Mouse (Mus musculus) forebrain, embryonic 14.5 days (tissue): ENCODE data around the gene Lamc1. TPM values are rescaled to one million over a fixed set of nuclear protein-coding genes. Genes with fewer than 3 reads are reported as not detected.

ENCODE experiments used
- ATAC-seq: fragments of 200-750 bp; cut with Nextera tagmentation; 2 replicates; pipeline ENCODE4 v1.8.0; 2017; ENCODE audit warnings: mild to moderate bottlenecking, moderate library complexity
- DNase-seq: peaks from one replicate; pipeline ENCODE4 v3.0.0-alpha.2; 2015; ENCODE audit warnings: low spot score
- H3K27ac ChIP-seq: fragments of 300-500 bp; sonication (generic); 2 replicates; pipeline ENCODE4 v1.5.1; 2014; ENCODE audit warnings: low read depth, mild to moderate bottlenecking, control low read depth, low read length, moderate library complexity
- H3K27me3 ChIP-seq: fragments of 300-500 bp; sonication (generic); replicated peaks from 2 replicates; pipeline ENCODE4 v1.6.1; 2014; ENCODE audit warnings: low read length, control low read depth, mixed read lengths; ENCODE audit not compliant: control insufficient read depth, insufficient read depth
- H3K36me3 ChIP-seq: fragments of 300-500 bp; sonication (generic); 2 replicates; pipeline ENCODE4 v1.6.1; 2014; ENCODE audit warnings: low read length, control low read depth; ENCODE audit not compliant: control insufficient read depth, insufficient read depth
- H3K4me1 ChIP-seq: fragments of 300-500 bp; sonication (generic); 2 replicates; pipeline ENCODE4 v1.6.1; 2014; ENCODE audit warnings: antibody characterized with exemption, low read length, control low read depth; ENCODE audit not compliant: control insufficient read depth, insufficient read depth
- H3K4me2 ChIP-seq: fragments of 300-500 bp; sonication (generic); 2 replicates; pipeline ENCODE4 v1.6.1; 2014; ENCODE audit warnings: mild to moderate bottlenecking, control low read depth, low read length
- H3K4me3 ChIP-seq: fragments of 300-500 bp; sonication (generic); 2 replicates; pipeline ENCODE4 v1.5.1; 2014; ENCODE audit warnings: low read depth, low read length, control low read depth
- H3K9ac ChIP-seq: fragments of 300-500 bp; sonication (generic); 2 replicates; pipeline ENCODE4 v1.6.1; 2014; ENCODE audit warnings: mild to moderate bottlenecking, low read length, control low read depth, moderate library complexity
- H3K9me3 ChIP-seq: fragments of 300-500 bp; sonication (generic); replicated peaks from 2 replicates; pipeline ENCODE4 v1.6.1; 2016; ENCODE audit warnings: low read length, control low read depth, mixed read lengths; ENCODE audit not compliant: control insufficient read depth
- WGBS: fragments of 180-500 bp; shearing (Covaris S2); extraction: QIAGEN DNeasy Blood & Tissue Kit; methylation state at CpG from one replicate; pipeline ENCODE4 v1.1.7; 2014; 5-methylcytosine and 5-hydroxymethylcytosine counted together
- polyA plus RNA-seq: library from polyadenylated mRNA; unstranded; fragments of >200 nt; fragmentation: Nextera tagmentation; extraction: Ambion mirVana; gene quantifications from 2 replicates; pipeline ENCODE4 v1.2.1, GENCODE M21; 2014

Gene Lamc1
- polyA plus RNA-seq = 17.2 and 17.7 TPM in 2 replicates

DNA sequence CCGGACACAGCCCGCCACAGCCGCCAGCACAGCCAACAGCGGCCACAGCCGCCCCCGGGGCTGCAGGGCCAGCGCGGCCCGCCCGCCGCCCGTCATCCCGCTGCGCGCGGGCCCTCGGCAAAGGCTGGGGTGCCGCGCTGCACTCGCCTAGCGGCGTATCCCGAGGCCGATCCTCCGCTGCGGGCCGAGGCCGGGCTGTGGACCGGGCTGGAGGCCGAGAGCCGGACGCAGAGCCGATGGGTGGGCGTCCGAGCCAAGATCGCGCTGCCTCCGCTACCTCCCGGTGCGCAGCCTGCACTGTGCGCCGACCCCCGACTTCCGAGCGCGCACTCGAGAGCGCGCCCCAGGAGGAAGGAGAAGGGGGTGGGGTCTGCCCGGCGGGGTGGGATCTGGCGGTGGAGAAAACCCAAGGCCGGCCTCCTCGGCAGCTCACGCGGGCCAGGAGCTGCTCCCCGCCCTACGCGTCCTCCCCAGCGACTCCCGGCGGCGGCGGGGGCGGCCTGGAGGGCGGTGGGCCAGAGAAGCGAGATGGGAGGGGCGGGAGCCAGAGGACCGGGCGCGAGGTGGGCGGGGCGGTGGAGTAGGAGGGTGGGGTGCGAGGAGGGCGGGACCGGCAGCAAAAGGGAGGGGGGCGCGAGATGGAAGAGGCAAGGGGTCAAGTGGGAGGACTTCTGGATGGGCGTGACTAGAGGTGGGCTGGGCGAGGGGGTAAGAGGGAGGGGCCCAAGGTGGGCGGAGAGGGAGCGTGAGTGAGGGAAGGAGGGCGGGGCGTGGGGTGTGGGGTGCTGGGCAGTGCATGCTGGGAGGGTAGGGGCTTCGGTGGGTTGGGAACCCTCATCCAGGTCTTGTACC is at the start of gene Lamc1:
Gene Lamc1 (minus strand): TSS at position 343 of the 852 bp plus-strand sequence.
- Histone ChIP-seq H3K4me3 (peak within 1 kb of the TSS; percentile 86), H3K27me3 (no peaks in the 10 kb centered on the region), H3K27ac (peak within 1 kb of the TSS; percentile 85), H3K9ac (peak within 1 kb of the TSS; percentile 88), H3K4me2 (peak within 1 kb of the TSS; percentile 95), H3K9me3 (no peaks in the 10 kb centered on the region), H3K36me3 (no peaks in the 10 kb centered on the region), H3K4me1 (peaks cover 23% of the 10 kb centered on the region)
- ATAC-seq (peak; percentile 95), DNase-seq (peak; percentile 92)
- under 1% methylated on average over 72 of the region's 85 CpGs for WGBS

DNA sequence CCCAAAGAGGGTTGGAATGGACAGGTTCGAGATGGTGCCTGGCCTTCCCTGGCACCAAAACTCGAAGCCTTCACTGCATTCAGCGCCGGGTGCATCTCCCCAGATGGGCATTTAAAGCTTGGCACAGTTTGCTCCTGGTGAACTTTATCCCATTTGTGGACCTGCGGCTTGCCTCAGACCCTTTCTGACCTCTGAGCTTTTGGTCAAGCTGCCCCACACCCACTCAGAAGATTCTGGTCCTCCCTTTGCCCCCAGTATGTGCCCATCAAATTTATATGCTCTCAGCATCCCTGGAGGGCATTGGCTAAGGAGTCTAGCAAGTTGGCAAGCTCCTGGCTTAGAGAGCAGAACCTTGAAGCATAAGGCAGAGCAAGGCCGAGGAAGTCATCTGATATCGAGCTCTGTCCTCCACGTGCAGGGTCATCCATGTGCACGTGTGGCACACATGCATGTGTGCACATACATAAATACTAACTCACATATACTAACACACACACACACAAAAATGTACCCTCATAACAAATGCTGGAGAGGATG is 48.2 kb upstream of the Lamc1 start:
- no peak overlapping the region for H3K4me3 ChIP-seq
- no peaks in the 10 kb centered on the region; the same call in 1 of the 2 replicates for H3K4me1 ChIP-seq
- H3K4me2 ChIP-seq = no peak overlapping the region
- 91% methylated on average over 9 of the region's 9 CpGs for WGBS
- DNase-seq (no peak), ATAC-seq (no peak)
- no peak overlapping the region for H3K9ac ChIP-seq
- no peak overlapping the region for H3K27ac ChIP-seq
- no peaks in the 10 kb centered on the region for H3K36me3 ChIP-seq
- H3K9me3 ChIP-seq = no peaks in the 10 kb centered on the region
- H3K27me3 ChIP-seq = no peaks in the 10 kb centered on the region

GRCm38 (mm10) chr1:153379832-153380231 is 47.2 kb upstream of the Lamc1 start:
- H3K27me3 ChIP-seq = no peaks in the 10 kb centered on the region
- no peak for ATAC-seq
- no peaks in the 10 kb centered on the region; the same call in 1 of the 2 replicates for H3K4me1 ChIP-seq
- WGBS = 81% methylated on average over 5 of the region's 5 CpGs
- H3K9me3 ChIP-seq = no peaks in the 10 kb centered on the region
- no peak overlapping the region for H3K27ac ChIP-seq
- no peaks in the 10 kb centered on the region for H3K36me3 ChIP-seq
- no peak overlapping the region for H3K4me2 ChIP-seq
- no peak overlapping the region for H3K9ac ChIP-seq
- no peak overlapping the region for H3K4me3 ChIP-seq
- no peak for DNase-seq

- H3K4me3 ChIP-seq = no peak overlapping the region
- no peaks in the 10 kb centered on the region; the same call in 1 of the 2 replicates for H3K4me1 ChIP-seq
- no peaks in the 10 kb centered on the region for H3K27me3 ChIP-seq
- WGBS = 41% methylated on average over 6 of the region's 6 CpGs
- no peak for ATAC-seq
- H3K4me2 ChIP-seq = no peak overlapping the region
- no peak for DNase-seq
- no peak overlapping the region for H3K9ac ChIP-seq
- no peaks in the 10 kb centered on the region for H3K36me3 ChIP-seq
- no peak overlapping the region for H3K27ac ChIP-seq
- no peaks in the 10 kb centered on the region for H3K9me3 ChIP-seq
Measured at GRCm38 (mm10) chr1:153378587-153378986, 46.0 kb upstream of the Lamc1 start.

DNA sequence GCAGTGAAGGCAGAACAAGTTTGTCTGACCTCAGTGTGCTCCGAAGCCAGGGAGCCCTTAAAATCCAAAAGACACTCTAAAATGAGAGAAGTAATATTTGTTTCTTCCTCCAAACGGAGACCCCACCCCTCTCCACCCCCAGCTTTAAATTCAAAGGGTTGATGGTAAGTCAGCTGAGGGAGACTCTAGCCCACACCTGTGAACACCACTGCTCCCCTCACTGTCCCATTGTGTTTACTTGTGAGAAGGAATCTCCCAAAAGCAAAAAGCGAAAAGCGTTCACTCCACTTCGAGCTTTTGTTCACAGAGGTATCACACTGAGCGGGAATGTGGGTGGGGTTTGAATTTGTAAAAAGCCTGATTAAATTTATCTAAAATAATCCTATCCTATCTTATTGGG is 43.9 kb upstream of the Lamc1 start:
- H3K9me3 ChIP-seq = no peaks in the 10 kb centered on the region
- ATAC-seq = no peak
- no peak overlapping the region for H3K4me3 ChIP-seq
- no peaks in the 10 kb centered on the region; the same call in 1 of the 2 replicates for H3K4me1 ChIP-seq
- no peak for DNase-seq
- H3K4me2 ChIP-seq = no peak overlapping the region
- H3K27ac ChIP-seq = no peak overlapping the region
- no peak overlapping the region for H3K9ac ChIP-seq
- 13% methylated on average over 6 of the region's 6 CpGs for WGBS
- H3K27me3 ChIP-seq = no peaks in the 10 kb centered on the region
- H3K36me3 ChIP-seq = no peaks in the 10 kb centered on the region

- no peak overlapping the region for H3K4me3 ChIP-seq
- no peak overlapping the region for H3K4me2 ChIP-seq
- H3K9me3 ChIP-seq = no peaks in the 10 kb centered on the region
- no peaks in the 10 kb centered on the region; the same call in 1 of the 2 replicates for H3K4me1 ChIP-seq
- WGBS = 83% methylated on average over 4 of the region's 4 CpGs
- H3K9ac ChIP-seq = no peak overlapping the region
- H3K27me3 ChIP-seq = no peaks in the 10 kb centered on the region
- ATAC-seq (no peak), DNase-seq (no peak)
- H3K36me3 ChIP-seq = no peaks in the 10 kb centered on the region
- no peak overlapping the region for H3K27ac ChIP-seq
Measured at GRCm38 (mm10) chr1:153374136-153374535, 41.5 kb upstream of the Lamc1 start.

DNA sequence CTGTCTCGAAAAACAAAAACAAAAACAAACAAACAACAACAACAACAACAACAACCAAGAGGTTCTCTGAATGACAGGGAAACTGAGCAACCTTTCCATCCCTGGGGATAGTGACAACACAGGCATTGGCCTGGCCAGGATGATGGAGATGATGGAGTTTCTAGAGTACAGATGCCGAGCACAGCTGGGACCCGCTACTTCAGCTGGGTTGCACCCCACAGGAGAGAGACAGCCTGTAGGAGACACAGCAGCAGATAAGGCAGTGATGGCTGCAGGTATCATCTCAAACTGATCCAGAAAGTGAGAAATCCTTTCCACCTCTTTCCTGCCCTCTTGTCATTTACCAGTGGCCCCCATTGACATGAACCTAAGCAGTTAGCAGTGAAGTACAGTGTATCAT is 39.3 kb upstream of the Lamc1 start:
- Histone ChIP-seq H3K27ac (no peak overlapping the region), H3K4me1 (no peaks in the 10 kb centered on the region; the same call in 1 of the 2 replicates), H3K27me3 (no peaks in the 10 kb centered on the region), H3K4me3 (no peak overlapping the region), H3K4me2 (no peak overlapping the region), H3K9ac (no peak overlapping the region), H3K36me3 (no peaks in the 10 kb centered on the region), H3K9me3 (no peaks in the 10 kb centered on the region)
- DNase-seq (no peak), ATAC-seq (no peak)
- 96% methylated on average over 3 of the region's 3 CpGs for WGBS

GRCm38 (mm10) chr1:153369011-153369410 is 36.4 kb upstream of the Lamc1 start:
- WGBS = 85% methylated on average over 6 of the region's 6 CpGs
- H3K27me3 ChIP-seq = no peaks in the 10 kb centered on the region
- no peaks in the 10 kb centered on the region for H3K4me1 ChIP-seq
- no peak overlapping the region for H3K27ac ChIP-seq
- H3K9me3 ChIP-seq = no peaks in the 10 kb centered on the region; the same call in 1 of the 2 replicates
- no peak overlapping the region for H3K9ac ChIP-seq
- no peaks in the 10 kb centered on the region for H3K36me3 ChIP-seq
- ATAC-seq = no peak
- no peak for DNase-seq
- no peak overlapping the region for H3K4me2 ChIP-seq
- no peak overlapping the region for H3K4me3 ChIP-seq

DNA sequence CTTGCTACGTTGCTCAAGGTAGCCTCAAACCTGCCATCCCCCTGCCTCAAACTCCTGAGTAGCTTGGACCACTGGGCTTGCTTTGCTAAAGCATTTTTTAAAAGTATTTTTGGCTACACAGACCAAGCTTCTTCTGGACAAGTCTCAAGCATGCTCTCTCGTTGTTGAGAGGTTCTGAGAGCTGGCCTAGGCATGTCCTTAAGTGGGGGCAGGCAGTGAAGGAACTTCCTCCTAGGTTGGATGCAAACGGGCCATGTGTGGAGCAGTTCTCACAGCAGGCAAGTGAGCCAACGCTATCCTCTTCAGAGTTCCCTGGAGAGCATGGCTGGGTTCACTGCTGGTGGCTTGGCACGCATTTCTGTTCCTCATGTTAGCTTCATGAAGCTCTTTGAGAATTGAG is 34.5 kb upstream of the Lamc1 start:
- WGBS = 74% methylated on average over 5 of the region's 5 CpGs
- Histone ChIP-seq H3K4me3 (no peak overlapping the region), H3K9me3 (no peaks in the 10 kb centered on the region; the same call in 1 of the 2 replicates), H3K27ac (no peak overlapping the region), H3K4me2 (no peak overlapping the region), H3K9ac (no peak overlapping the region), H3K4me1 (no peaks in the 10 kb centered on the region), H3K36me3 (no peaks in the 10 kb centered on the region), H3K27me3 (no peaks in the 10 kb centered on the region)
- ATAC-seq = no peak
- DNase-seq = no peak
